Mouse (Mus musculus) heart, adult 2 months (tissue): ENCODE results near the gene Fam234a.

Source experiments
- CTCF ChIP-seq: fragments of 200-600 bp; IDR thresholded peaks from 2 replicates; pipeline ENCODE4 v1.8.1; 2022; ENCODE audit warnings: antibody characterized with exemption, mild to moderate bottlenecking, moderate library complexity
- EP300 ChIP-seq: fragments of 200-500 bp; IDR thresholded peaks from 2 replicates; pipeline ENCODE4 v1.6.1; 2011; ENCODE audit warnings: low read depth, low read length, control low read depth; ENCODE audit not compliant: insufficient read depth
- POLR2A ChIP-seq: fragments of 200-500 bp; IDR thresholded peaks from 2 replicates; pipeline ENCODE4 v1.6.1; 2011; ENCODE audit warnings: mild to moderate bottlenecking, low read depth, low read length, control low read depth; ENCODE audit not compliant: insufficient read depth

DNA sequence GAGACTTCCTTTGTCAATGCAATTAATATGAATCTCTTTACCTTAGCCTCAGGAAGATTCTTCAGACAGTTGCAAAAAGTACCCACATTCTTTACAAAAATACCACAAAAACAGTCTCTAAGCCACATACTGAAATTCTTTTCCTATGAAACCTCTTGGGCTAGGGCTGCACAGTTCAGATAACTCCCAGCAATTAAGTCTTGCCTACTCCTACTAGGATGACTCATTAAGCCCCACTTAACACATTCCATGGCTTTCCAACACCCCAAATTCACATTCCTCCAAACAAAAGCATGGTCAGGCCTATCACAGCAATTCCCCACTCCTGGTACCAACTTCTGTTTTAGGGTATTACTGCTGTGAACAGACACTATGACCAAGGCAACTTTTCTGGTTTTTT lies 65.4 kb downstream of the Fam234a start:
- TF ChIP-seq CTCF (no peak), EP300 (no peak), POLR2A (no peak)
